Mouse (Mus musculus): Measurements from ENCODE around the gene Usp36. TPM values are rescaled to one million over a fixed set of nuclear protein-coding genes. Genes with fewer than 3 reads are reported as not detected.
A peak's percentile ranks its signal among the peaks of the same experiment; 100 is the strongest.

Gene Usp36
- polyA plus RNA-seq, 1 experiment from 2014 or later: 17.9 TPM

- peaks cover 59% of the 10 kb centered on the region for H3K36me3 ChIP-seq (ENCODE audit: control insufficient read depth, insufficient read depth, low read length)
- H3K27me3 ChIP-seq (ENCODE audit: control insufficient read depth, insufficient read depth, low read depth, low read length): no peaks in the 10 kb centered on the region
- H3K4me3 ChIP-seq (ENCODE audit: low read length): no peak overlapping the region
- H3K9ac ChIP-seq (ENCODE audit: low read length): no peak overlapping the region
- no peak overlapping the region for H3K27ac ChIP-seq (ENCODE audit: low read length)
- ATAC-seq (ENCODE audit: low read depth): no peak
- H3K4me2 ChIP-seq (ENCODE audit: low read depth, low read length): no peak overlapping the region
- H3K4me1 ChIP-seq (replicated peaks; ENCODE audit: control insufficient read depth, insufficient read depth, low read length): no peaks in the 10 kb centered on the region
- WGBS: 87% methylated on average over 10 of the region's 10 CpGs
- H3K9me3 ChIP-seq (ENCODE audit: control insufficient read depth, low read length): no peaks in the 10 kb centered on the region
These were observed 23.9 kb downstream of the Usp36 start for GRCm38 (mm10) chr11:118266044-118266665.

GRCm38 (mm10) chr11:118265621-118266020, 24.4 kb downstream of the Usp36 start:
- no peak for ATAC-seq (ENCODE audit: low read depth)
- Histone ChIP-seq H3K4me3 (ENCODE audit: low read length) (no peak overlapping the region), H3K4me2 (ENCODE audit: low read depth, low read length) (no peak overlapping the region), H3K9me3 (ENCODE audit: control insufficient read depth, low read length) (no peaks in the 10 kb centered on the region), H3K9ac (ENCODE audit: low read length) (no peak overlapping the region), H3K4me1 (replicated peaks; ENCODE audit: control insufficient read depth, insufficient read depth, low read length) (no peaks in the 10 kb centered on the region), H3K27me3 (ENCODE audit: control insufficient read depth, insufficient read depth, low read depth, low read length) (no peaks in the 10 kb centered on the region), H3K36me3 (ENCODE audit: control insufficient read depth, insufficient read depth, low read length) (peaks cover 60% of the 10 kb centered on the region), H3K27ac (ENCODE audit: low read length) (no peak overlapping the region)
- 75% methylated on average over 11 of the region's 11 CpGs for WGBS

- no peak overlapping the region for H3K4me2 ChIP-seq (ENCODE audit: low read depth, low read length)
- H3K9ac ChIP-seq (ENCODE audit: low read length): no peak overlapping the region
- no peak for ATAC-seq (ENCODE audit: low read depth)
- no peaks in the 10 kb centered on the region for H3K27me3 ChIP-seq (ENCODE audit: control insufficient read depth, insufficient read depth, low read depth, low read length)
- no peak overlapping the region for H3K4me3 ChIP-seq (ENCODE audit: low read length)
- no peaks in the 10 kb centered on the region for H3K9me3 ChIP-seq (ENCODE audit: control insufficient read depth, low read length)
- WGBS: 86% methylated on average over 5 of the region's 5 CpGs
- H3K36me3 ChIP-seq (ENCODE audit: control insufficient read depth, insufficient read depth, low read length): peaks cover 72% of the 10 kb centered on the region
- H3K27ac ChIP-seq (ENCODE audit: low read length): no peak overlapping the region
- no peaks in the 10 kb centered on the region for H3K4me1 ChIP-seq (replicated peaks; ENCODE audit: control insufficient read depth, insufficient read depth, low read length)
These were observed 26.9 kb downstream of the Usp36 start for GRCm38 (mm10) chr11:118263146-118263545.

GRCm38 (mm10) chr11:118260081-118260480, 30.0 kb downstream of the Usp36 start:
- no peaks in the 10 kb centered on the region; the same call in 1 of the 2 replicates for H3K4me1 ChIP-seq (replicated peaks; ENCODE audit: control insufficient read depth, insufficient read depth, low read length)
- no peak for ATAC-seq (ENCODE audit: low read depth)
- no peaks in the 10 kb centered on the region for H3K27me3 ChIP-seq (ENCODE audit: control insufficient read depth, insufficient read depth, low read depth, low read length)
- no peak overlapping the region for H3K27ac ChIP-seq (ENCODE audit: low read length)
- H3K9me3 ChIP-seq (ENCODE audit: control insufficient read depth, low read length): no peaks in the 10 kb centered on the region
- H3K4me2 ChIP-seq (ENCODE audit: low read depth, low read length): no peak overlapping the region
- 81% methylated on average over 8 of the region's 8 CpGs for WGBS
- peaks cover 65% of the 10 kb centered on the region for H3K36me3 ChIP-seq (ENCODE audit: control insufficient read depth, insufficient read depth, low read length)
- H3K9ac ChIP-seq (ENCODE audit: low read length): no peak overlapping the region
- no peak overlapping the region for H3K4me3 ChIP-seq (ENCODE audit: low read length)

- Histone ChIP-seq H3K4me2 (ENCODE audit: low read depth, low read length) (no peak overlapping the region), H3K9ac (ENCODE audit: low read length) (no peak overlapping the region), H3K4me3 (ENCODE audit: low read length) (no peak overlapping the region), H3K36me3 (ENCODE audit: control insufficient read depth, insufficient read depth, low read length) (peaks cover 62% of the 10 kb centered on the region), H3K27ac (ENCODE audit: low read length) (no peak overlapping the region), H3K9me3 (ENCODE audit: control insufficient read depth, low read length) (no peaks in the 10 kb centered on the region), H3K4me1 (replicated peaks; ENCODE audit: control insufficient read depth, insufficient read depth, low read length) (peaks cover 4% of the 10 kb centered on the region), H3K27me3 (ENCODE audit: control insufficient read depth, insufficient read depth, low read depth, low read length) (no peaks in the 10 kb centered on the region)
- no peak for ATAC-seq (ENCODE audit: low read depth)
- WGBS: 94% methylated on average over 8 of the region's 8 CpGs
These were observed 30.5 kb downstream of the Usp36 start for GRCm38 (mm10) chr11:118259580-118259979.

GRCm38 (mm10) chr11:118256371-118256770, 33.7 kb downstream of the Usp36 start:
- peaks cover 40% of the 10 kb centered on the region for H3K36me3 ChIP-seq (ENCODE audit: control insufficient read depth, insufficient read depth, low read length)
- H3K4me1 ChIP-seq (replicated peaks; ENCODE audit: control insufficient read depth, insufficient read depth, low read length): peaks cover 18% of the 10 kb centered on the region
- no peak overlapping the region for H3K4me3 ChIP-seq (ENCODE audit: low read length)
- no peak overlapping the region for H3K9ac ChIP-seq (ENCODE audit: low read length)
- no peak overlapping the region for H3K4me2 ChIP-seq (ENCODE audit: low read depth, low read length)
- H3K9me3 ChIP-seq (ENCODE audit: control insufficient read depth, low read length): no peaks in the 10 kb centered on the region
- no peak for ATAC-seq (ENCODE audit: low read depth)
- no peak overlapping the region for H3K27ac ChIP-seq (ENCODE audit: low read length)
- no peaks in the 10 kb centered on the region for H3K27me3 ChIP-seq (ENCODE audit: control insufficient read depth, insufficient read depth, low read depth, low read length)
- WGBS: 92% methylated on average over 7 of the region's 7 CpGs

GRCm38 (mm10) chr11:118254159-118254951, 35.7 kb downstream of the Usp36 start:
- Histone ChIP-seq H3K9ac (ENCODE audit: low read length) (no peak overlapping the region), H3K36me3 (ENCODE audit: control insufficient read depth, insufficient read depth, low read length) (peaks cover 21% of the 10 kb centered on the region), H3K4me3 (ENCODE audit: low read length) (no peak overlapping the region), H3K4me2 (ENCODE audit: low read depth, low read length) (no peak overlapping the region), H3K4me1 (replicated peaks; ENCODE audit: control insufficient read depth, insufficient read depth, low read length) (peaks cover 20% of the 10 kb centered on the region), H3K27ac (ENCODE audit: low read length) (peak overlapping the region; percentile 84), H3K27me3 (ENCODE audit: control insufficient read depth, insufficient read depth, low read depth, low read length) (no peaks in the 10 kb centered on the region), H3K9me3 (ENCODE audit: control insufficient read depth, low read length) (no peaks in the 10 kb centered on the region)
- ATAC-seq (ENCODE audit: low read depth): peak; percentile 68
- 18% methylated on average over 15 of the region's 15 CpGs for WGBS

GRCm38 (mm10) chr11:118253447-118254158, 36.4 kb downstream of the Usp36 start:
- peak overlapping the region; percentile 84 for H3K27ac ChIP-seq (ENCODE audit: low read length)
- H3K4me2 ChIP-seq (ENCODE audit: low read depth, low read length): no peak overlapping the region
- peaks cover 14% of the 10 kb centered on the region for H3K36me3 ChIP-seq (ENCODE audit: control insufficient read depth, insufficient read depth, low read length)
- H3K4me1 ChIP-seq (replicated peaks; ENCODE audit: control insufficient read depth, insufficient read depth, low read length): peaks cover 25% of the 10 kb centered on the region
- H3K27me3 ChIP-seq (ENCODE audit: control insufficient read depth, insufficient read depth, low read depth, low read length): no peaks in the 10 kb centered on the region
- 85% methylated on average over 7 of the region's 7 CpGs for WGBS
- H3K9me3 ChIP-seq (ENCODE audit: control insufficient read depth, low read length): no peaks in the 10 kb centered on the region
- no peak overlapping the region for H3K4me3 ChIP-seq (ENCODE audit: low read length)
- H3K9ac ChIP-seq (ENCODE audit: low read length): no peak overlapping the region
- no peak for ATAC-seq (ENCODE audit: low read depth)

GRCm38 (mm10) chr11:118249012-118249383, 41.0 kb downstream of the Usp36 start:
- Histone ChIP-seq H3K36me3 (ENCODE audit: control insufficient read depth, insufficient read depth, low read length) (no peaks in the 10 kb centered on the region), H3K27me3 (ENCODE audit: control insufficient read depth, insufficient read depth, low read depth, low read length) (no peaks in the 10 kb centered on the region), H3K4me3 (ENCODE audit: low read length) (peak overlapping the region; percentile 85), H3K4me2 (ENCODE audit: low read depth, low read length) (peak overlapping the region; percentile 71), H3K4me1 (replicated peaks; ENCODE audit: control insufficient read depth, insufficient read depth, low read length) (peaks cover 27% of the 10 kb centered on the region), H3K27ac (ENCODE audit: low read length) (peak overlapping the region; percentile 89), H3K9ac (ENCODE audit: low read length) (peak overlapping the region; percentile 65), H3K9me3 (ENCODE audit: control insufficient read depth, low read length) (no peaks in the 10 kb centered on the region)
- ATAC-seq (ENCODE audit: low read depth): peak; percentile 10; the same call in 1 of the 2 replicates
- 1% methylated on average over 5 of the region's 5 CpGs for WGBS
